Mouse (Mus musculus) lung, postnatal 0 days (tissue): Measurements from ENCODE around the gene Ubap1l. TPM values are rescaled to one million over a fixed set of nuclear protein-coding genes. Genes with fewer than 3 reads are reported as not detected.
A peak's percentile ranks its signal among the peaks of the same experiment; 100 is the strongest.

Experiments used
- ATAC-seq: fragments of 200-750 bp; cut with Nextera tagmentation; 2 replicates; pipeline ENCODE4 v1.8.0; 2017; ENCODE audit warnings: moderate library complexity
- DNase-seq: peaks from one replicate; pipeline ENCODE4 v3.0.0-alpha.2; 2016; ENCODE audit warnings: low spot score
- H3K27ac ChIP-seq: fragments of 300-500 bp; sonication (generic); 2 replicates; pipeline ENCODE4 v1.5.1; 2014; ENCODE audit warnings: antibody characterized with exemption, mild to moderate bottlenecking, low read length, mixed read lengths
- H3K27me3 ChIP-seq: fragments of 300-500 bp; sonication (generic); replicated peaks from 2 replicates; pipeline ENCODE4 v1.6.1; 2014; ENCODE audit warnings: low read length, mixed read lengths; ENCODE audit not compliant: insufficient read depth
- H3K36me3 ChIP-seq: fragments of 300-500 bp; sonication (generic); 2 replicates; pipeline ENCODE4 v1.6.1; 2014; ENCODE audit warnings: low read length, mixed read lengths; ENCODE audit not compliant: insufficient read depth
- H3K4me1 ChIP-seq: fragments of 300-500 bp; sonication (generic); 2 replicates; pipeline ENCODE4 v1.6.1; 2014; ENCODE audit warnings: antibody characterized with exemption, low read depth, low read length, mixed read lengths; ENCODE audit not compliant: insufficient read depth
- H3K4me2 ChIP-seq: fragments of 300-500 bp; sonication (generic); replicated peaks from 2 replicates; pipeline ENCODE4 v1.6.1; 2014; ENCODE audit warnings: low read depth, mild to moderate bottlenecking, low read length, moderate library complexity, mixed read lengths
- H3K4me3 ChIP-seq: fragments of 300-500 bp; sonication (generic); 2 replicates; pipeline ENCODE4 v1.5.1; 2014; ENCODE audit warnings: low read depth, low read length
- H3K9ac ChIP-seq: fragments of 300-500 bp; sonication (generic); replicated peaks from 2 replicates; pipeline ENCODE4 v1.6.1; 2014; ENCODE audit warnings: low read depth, mild to moderate bottlenecking
- H3K9me3 ChIP-seq: fragments of 300-500 bp; sonication (generic); 2 replicates; pipeline ENCODE4 v1.6.1; 2016; ENCODE audit warnings: low read length, mixed read lengths
- CTCF ChIP-seq: IDR thresholded peaks from 2 replicates; pipeline ENCODE4 v1.5.1; 2016; ENCODE audit warnings: antibody characterized with exemption, mild to moderate bottlenecking
- EP300 ChIP-seq: IDR thresholded peaks from 2 replicates; pipeline ENCODE4 v1.6.1; 2016; ENCODE audit warnings: antibody characterized with exemption, mild to moderate bottlenecking, control low read depth
- WGBS: fragments of 180-500 bp; shearing (Covaris S2); extraction: QIAGEN DNeasy Blood & Tissue Kit; methylation state at CpG from one replicate; pipeline ENCODE4 v1.1.7; 2014; 5-methylcytosine and 5-hydroxymethylcytosine counted together
- polyA plus RNA-seq: library from polyadenylated mRNA; unstranded; fragments of >200 nt; fragmentation: Nextera tagmentation; extraction: Ambion mirVana; gene quantifications from 2 replicates; pipeline ENCODE4 v1.2.1, GENCODE M21; 2015

The Ubap1l gene
- polyA plus RNA-seq, 1 experiment from 2014 or later: 0.33 TPM

GRCm38 (mm10) chr9:65365721-65366120 lies 4.9 kb downstream of the Ubap1l start:
- Histone ChIP-seq H3K27ac (no peak overlapping the region), H3K9me3 (no peaks in the 10 kb centered on the region), H3K27me3 (no peaks in the 10 kb centered on the region), H3K4me1 (no peaks in the 10 kb centered on the region), H3K4me3 (no peak overlapping the region), H3K36me3 (peaks cover 9% of the 10 kb centered on the region; the same call in 1 of the 2 replicates), H3K9ac (no peak overlapping the region), H3K4me2 (no peak overlapping the region)
- ATAC-seq (no peak), DNase-seq (no peak)
- no peak for TF ChIP-seq EP300
- no peak for TF ChIP-seq CTCF
- WGBS: 77% methylated on average over 7 of the region's 7 CpGs

- H3K4me1 ChIP-seq: no peaks in the 10 kb centered on the region
- no peak for ATAC-seq
- 76% methylated on average over 23 of the region's 24 CpGs for WGBS
- no peaks in the 10 kb centered on the region for H3K36me3 ChIP-seq
- no peak overlapping the region for H3K4me2 ChIP-seq
- TF ChIP-seq EP300: no peak
- TF ChIP-seq CTCF: no peak
- H3K9ac ChIP-seq: no peak overlapping the region
- no peak overlapping the region for H3K27ac ChIP-seq
- H3K27me3 ChIP-seq: no peaks in the 10 kb centered on the region
- no peak for DNase-seq
- H3K4me3 ChIP-seq: no peak overlapping the region
- no peaks in the 10 kb centered on the region for H3K9me3 ChIP-seq
Observed at GRCm38 (mm10) chr9:65371756-65372155, 10.9 kb downstream of the Ubap1l start.

- Histone ChIP-seq H3K27me3 (no peaks in the 10 kb centered on the region), H3K9me3 (no peaks in the 10 kb centered on the region), H3K27ac (no peak overlapping the region), H3K36me3 (no peaks in the 10 kb centered on the region), H3K4me2 (no peak overlapping the region), H3K4me3 (no peak overlapping the region), H3K9ac (no peak overlapping the region), H3K4me1 (no peaks in the 10 kb centered on the region)
- DNase-seq (peak; percentile 80), ATAC-seq (no peak)
- WGBS: 59% methylated on average over 4 of the region's 4 CpGs
- TF ChIP-seq EP300 (no peak), CTCF (peak; percentile 78)
Observed at GRCm38 (mm10) chr9:65372449-65372848, 11.6 kb downstream of the Ubap1l start.

GRCm38 (mm10) chr9:65374468-65375162 lies 13.8 kb downstream of the Ubap1l start:
- no peaks in the 10 kb centered on the region for H3K4me1 ChIP-seq
- DNase-seq (no peak), ATAC-seq (no peak)
- WGBS: 76% methylated on average over 5 of the region's 5 CpGs
- no peak overlapping the region for H3K9ac ChIP-seq
- peak overlapping the region; percentile 51 for H3K27ac ChIP-seq
- H3K4me2 ChIP-seq: no peak overlapping the region
- H3K4me3 ChIP-seq: no peak overlapping the region
- H3K27me3 ChIP-seq: no peaks in the 10 kb centered on the region
- no peaks in the 10 kb centered on the region for H3K36me3 ChIP-seq
- no peak for TF ChIP-seq EP300
- TF ChIP-seq CTCF: no peak
- no peaks in the 10 kb centered on the region for H3K9me3 ChIP-seq

GRCm38 (mm10) chr9:65375163-65375934 lies 14.5 kb downstream of the Ubap1l start:
- TF ChIP-seq CTCF: peak; percentile 29
- no peak for TF ChIP-seq EP300
- Histone ChIP-seq H3K9me3 (no peaks in the 10 kb centered on the region), H3K4me2 (no peak overlapping the region), H3K27ac (peak overlapping the region; percentile 51), H3K27me3 (no peaks in the 10 kb centered on the region), H3K36me3 (no peaks in the 10 kb centered on the region), H3K4me1 (no peaks in the 10 kb centered on the region), H3K4me3 (no peak overlapping the region), H3K9ac (no peak overlapping the region)
- ATAC-seq: peak; percentile 59
- peak; percentile 50 for DNase-seq
- WGBS: 61% methylated on average over 9 of the region's 9 CpGs

- Histone ChIP-seq H3K36me3 (no peaks in the 10 kb centered on the region), H3K4me2 (no peak overlapping the region), H3K27me3 (no peaks in the 10 kb centered on the region), H3K27ac (peak overlapping the region; percentile 87), H3K4me3 (no peak overlapping the region), H3K9me3 (no peaks in the 10 kb centered on the region), H3K4me1 (peaks cover 3% of the 10 kb centered on the region; the same call in 1 of the 2 replicates), H3K9ac (no peak overlapping the region)
- DNase-seq (peak; percentile 81), ATAC-seq (peak; percentile 75)
- WGBS: 50% methylated on average over 4 of the region's 4 CpGs
- TF ChIP-seq CTCF: peak; percentile 31
- TF ChIP-seq EP300: no peak
Observed at GRCm38 (mm10) chr9:65381017-65381590, 20.3 kb downstream of the Ubap1l start.
